Mouse (Mus musculus) kidney, adult 2 months (tissue): Measurements from ENCODE around the gene Cdrt4.

Experiments used
- CTCF ChIP-seq: fragments of 200-500 bp; conservative IDR thresholded peaks from 2 replicates; pipeline ENCODE4 v1.5.1; 2011; ENCODE audit warnings: low read depth, mild to moderate bottlenecking, control low read depth, low read length, moderate library complexity, mixed read lengths; ENCODE audit not compliant: insufficient read depth, insufficient read length
- POLR2A ChIP-seq: fragments of 200-500 bp; IDR thresholded peaks from one replicate; pipeline ENCODE4 v1.6.1; 2011; ENCODE audit warnings: low read depth, low read length, control low read depth

DNA sequence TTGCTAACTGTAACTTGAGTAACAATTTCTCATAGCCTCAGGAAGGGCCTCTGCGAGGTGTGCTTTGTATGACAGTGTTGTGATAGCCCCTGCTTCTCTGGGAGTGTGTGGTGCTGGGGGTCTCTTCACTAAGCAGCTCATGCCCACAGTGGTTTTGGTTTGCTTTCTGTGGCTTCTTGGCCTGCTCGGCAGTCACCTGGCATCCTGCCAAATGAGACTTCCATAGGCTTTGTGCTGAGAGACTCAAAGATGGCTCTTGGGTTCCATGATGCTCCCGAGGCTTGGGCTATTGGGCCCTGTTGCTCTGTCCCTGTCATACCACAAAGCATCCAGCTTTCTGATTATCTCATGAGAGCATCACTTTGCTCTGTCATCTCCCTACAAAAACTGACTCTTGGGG lies 30.7 kb downstream of the Cdrt4 start:
- TF ChIP-seq CTCF (no peak), POLR2A (no peak)
